Mouse (Mus musculus): Measurements from ENCODE around the gene Nkd1. TPM values are rescaled to one million over a fixed set of nuclear protein-coding genes. Genes with fewer than 3 reads are reported as not detected.

Gene Nkd1
- total RNA-seq, 2 experiments from 2014 or later: 8.8 to 10.1 TPM

GRCm38 (mm10) chr8:88637092-88638000, 116.2 kb downstream of the Nkd1 start:
- no peak for DNase-seq (ENCODE audit: low spot score in 2 of 2)

GRCm38 (mm10) chr8:88638908-88639307, 117.8 kb downstream of the Nkd1 start:
- no peak for TF ChIP-seq CTCF (conservative IDR thresholded peaks at IDR 0.05)
- Histone ChIP-seq H3K27ac (no peak overlapping the region), H3K4me3 (no peak overlapping the region)
- no peak for DNase-seq (ENCODE audit: low spot score in 2 of 2)

More at GRCm38 (mm10) chr8:88637092-88638000, 116.2 kb downstream of the Nkd1 start:
- H3K4me3 ChIP-seq: no peak overlapping the region
- no peak for TF ChIP-seq CTCF (conservative IDR thresholded peaks at IDR 0.05)
- H3K27ac ChIP-seq: no peak overlapping the region

GRCm38 (mm10) chr8:88642734-88643564, 121.8 kb downstream of the Nkd1 start:
- H3K27ac ChIP-seq: no peak overlapping the region
- no peak for DNase-seq (ENCODE audit: low spot score in 2 of 2)
- no peak overlapping the region for H3K4me3 ChIP-seq
- TF ChIP-seq CTCF (conservative IDR thresholded peaks at IDR 0.05): no peak

Other genes with a start within 250 kb of the Nkd1 start
- gene Adcy7, start 249.0 kb upstream of the Nkd1 start, total RNA-seq (2021): 1 to 10 TPM; 2.1 to 2.6 TPM
- 10 to 100 TPM; 57.0 to 58.4 TPM for gene Brd7, start 159.2 kb upstream of the Nkd1 start, total RNA-seq (2021)
- 1 to 10 TPM; 1.4 to 2.0 TPM for gene Snx20, start 114.8 kb downstream of the Nkd1 start, total RNA-seq (2021)
- under 1 TPM; 0.15 to 0.39 TPM for gene Nod2, start 126.0 kb downstream of the Nkd1 start, total RNA-seq (2021)
- 10 to 100 TPM; 86.9 to 91.5 TPM for gene Cyld, start 175.7 kb downstream of the Nkd1 start, total RNA-seq (2021)